Mouse (Mus musculus) cerebellum, postnatal 10 days (tissue): Measurements from ENCODE around the gene Xxylt1.

Experiments used
- DNase-seq, 2 experiments: peaks; one replicate each; pipeline ENCODE4 v3.0.0; 2021; ENCODE audit warnings: mixed read lengths in 2 of 2

The Xxylt1 gene

DNA sequence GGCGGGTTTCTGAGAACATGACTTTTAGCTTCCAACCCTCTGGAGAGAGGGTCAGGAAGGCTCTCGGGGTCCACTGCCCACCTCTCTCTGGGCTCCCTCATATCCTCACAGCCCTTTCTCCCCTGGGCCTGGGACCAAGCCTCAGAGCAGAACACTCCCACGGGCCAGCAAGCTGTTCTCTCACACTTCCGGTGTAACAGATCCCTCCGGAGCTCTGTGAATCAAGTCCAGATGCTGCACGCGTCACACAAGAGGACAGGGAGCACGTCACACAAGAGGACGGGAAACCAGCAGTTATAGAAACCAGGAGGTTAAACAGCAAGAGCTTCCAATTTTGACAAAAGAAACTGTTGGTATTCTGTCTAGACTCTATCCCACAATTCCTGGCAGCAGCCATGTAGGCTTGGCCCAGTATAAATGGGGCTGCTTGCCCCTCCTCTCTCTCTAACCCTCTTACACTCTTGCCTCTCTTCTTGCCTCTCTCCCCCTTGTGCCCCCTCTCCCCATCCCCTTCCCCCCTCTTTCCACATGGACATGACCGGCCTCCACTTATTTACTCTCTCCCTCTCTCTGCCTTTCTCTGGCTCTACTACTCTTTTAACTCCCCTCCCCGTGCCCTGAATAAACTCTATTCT lies 19.9 kb downstream of the Xxylt1 start:
- no peak for DNase-seq

- no peak for DNase-seq
Measured at GRCm38 (mm10) chr16:31060714-31061113, 20.5 kb downstream of the Xxylt1 start.

DNA sequence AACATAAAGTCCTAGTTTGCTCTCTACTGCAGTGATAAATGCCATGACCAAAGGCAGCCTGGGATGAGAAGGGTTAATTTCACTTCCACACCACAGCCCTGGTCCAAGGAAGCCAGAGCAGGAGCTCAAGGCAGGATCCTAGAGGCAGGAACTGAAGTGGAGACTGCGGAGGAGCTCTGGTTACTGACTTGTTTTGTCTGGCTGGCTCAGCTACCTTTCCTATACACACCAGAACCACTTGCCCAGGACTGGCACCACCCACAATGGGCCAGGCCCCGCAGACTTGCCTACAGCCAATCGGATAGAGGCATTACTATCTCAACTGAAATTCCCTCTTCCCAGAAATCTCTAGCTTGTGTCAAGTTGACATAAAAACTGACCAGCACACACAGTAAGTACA lies 21.0 kb downstream of the Xxylt1 start:
- no peak for DNase-seq

DNA sequence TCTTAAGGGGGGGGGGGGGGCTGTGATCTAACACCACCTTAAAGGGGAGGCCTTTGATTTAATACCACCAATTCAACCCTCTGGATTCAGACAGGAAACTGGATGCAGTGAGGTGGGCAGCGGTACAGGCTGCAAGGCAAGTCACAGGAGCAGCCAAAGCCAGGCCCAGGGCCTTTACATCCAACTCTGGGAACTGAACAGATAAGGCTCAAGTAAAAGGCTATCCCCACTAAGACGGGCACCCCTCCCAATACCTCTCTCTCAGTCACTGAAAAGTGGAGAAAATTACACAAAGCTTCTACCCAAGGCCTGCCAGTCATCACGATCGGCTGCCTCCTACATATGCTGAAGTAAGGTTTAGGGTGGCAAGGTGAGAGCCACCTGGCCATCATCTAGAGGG lies 21.5 kb downstream of the Xxylt1 start:
- no peak for DNase-seq

- DNase-seq: no peak
Measured at GRCm38 (mm10) chr16:31052812-31053211, 28.4 kb downstream of the Xxylt1 start.

GRCm38 (mm10) chr16:31052177-31052726 lies 29.0 kb downstream of the Xxylt1 start:
- DNase-seq: no peak

GRCm38 (mm10) chr16:31050701-31051100 lies 30.5 kb downstream of the Xxylt1 start:
- no peak for DNase-seq

DNA sequence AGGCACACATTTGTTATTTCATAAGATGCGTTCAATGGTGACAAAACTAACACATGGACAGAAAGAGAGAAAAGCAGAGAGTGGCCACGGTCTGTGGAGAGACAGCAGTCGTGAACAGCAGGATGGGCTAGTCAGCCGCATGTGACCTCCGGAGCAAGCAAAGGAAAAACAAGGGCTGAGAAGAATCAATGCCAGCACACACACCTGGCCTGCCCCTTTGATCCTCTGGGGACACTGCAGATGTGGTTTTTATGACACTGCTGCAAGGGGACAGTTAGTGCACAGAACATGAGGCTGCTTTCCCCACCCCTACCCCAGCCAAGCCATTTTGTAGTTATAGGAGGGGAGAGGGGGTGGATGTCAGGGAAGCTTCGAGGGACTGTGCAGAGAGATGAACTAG lies 33.0 kb downstream of the Xxylt1 start:
- DNase-seq: no peak

DNA sequence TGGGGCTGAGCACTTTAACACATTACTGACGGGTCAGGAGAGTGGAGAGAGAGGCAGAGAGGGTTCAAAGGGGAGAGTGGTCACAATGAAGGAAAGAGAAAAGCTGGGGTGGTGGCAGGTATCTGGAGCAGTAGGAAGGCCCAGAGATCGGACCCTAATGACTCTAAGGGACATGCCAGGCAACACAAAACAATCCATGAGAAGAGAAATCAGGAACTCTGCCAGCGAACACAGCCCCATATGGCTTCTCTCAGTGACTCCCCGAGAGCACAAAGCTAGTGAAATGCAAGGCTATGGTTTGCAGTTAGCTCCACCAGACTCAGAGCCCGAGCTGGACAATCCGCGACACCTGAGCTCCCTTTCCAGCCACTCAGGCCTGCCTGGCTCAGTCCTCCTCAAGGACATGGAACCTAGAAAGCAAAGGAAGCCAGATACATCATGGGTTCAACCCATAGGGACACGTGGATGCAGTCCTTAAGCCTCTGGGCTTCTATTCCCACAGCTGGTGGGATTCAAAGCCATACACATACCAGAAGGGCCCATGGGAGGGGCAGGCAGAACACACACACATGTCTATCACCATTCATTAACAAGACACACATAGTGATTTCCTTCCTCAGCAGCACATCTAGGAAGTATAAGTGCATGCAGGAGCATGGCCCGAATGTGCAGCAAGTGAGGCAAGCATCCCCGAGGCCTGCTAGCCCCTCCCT lies 33.9 kb downstream of the Xxylt1 start:
- peak; percentile 48 to 50 for DNase-seq

GRCm38 (mm10) chr16:31046217-31046659 lies 35.0 kb downstream of the Xxylt1 start:
- DNase-seq: no peak

GRCm38 (mm10) chr16:31045211-31045610 lies 36.0 kb downstream of the Xxylt1 start:
- no peak for DNase-seq

DNA sequence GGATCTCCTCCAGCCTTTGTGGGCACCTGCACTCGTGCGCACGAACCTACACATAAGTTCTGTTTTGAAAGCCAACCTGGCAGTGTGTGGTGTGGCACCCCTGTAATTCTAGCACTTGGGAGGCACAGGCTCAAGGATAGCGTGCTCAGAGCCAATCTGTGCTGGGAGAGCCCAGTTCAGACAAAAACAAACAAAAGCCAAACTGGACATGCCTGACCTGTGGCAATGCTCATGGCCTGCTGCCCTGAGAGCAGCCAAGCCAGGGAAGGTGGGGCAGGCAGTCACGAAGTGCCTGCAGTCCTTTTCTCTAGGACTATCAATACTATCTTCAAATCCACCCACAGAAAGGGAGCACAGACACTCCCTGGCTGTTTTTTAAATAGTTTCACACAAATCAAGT lies 38.1 kb downstream of the Xxylt1 start:
- DNase-seq: no peak

GRCm38 (mm10) chr16:31041566-31041965 lies 39.7 kb downstream of the Xxylt1 start:
- DNase-seq: no peak

GRCm38 (mm10) chr16:31039803-31040459 lies 41.3 kb downstream of the Xxylt1 start:
- no peak for DNase-seq

GRCm38 (mm10) chr16:31037431-31037830 lies 43.8 kb downstream of the Xxylt1 start:
- DNase-seq: no peak

DNA sequence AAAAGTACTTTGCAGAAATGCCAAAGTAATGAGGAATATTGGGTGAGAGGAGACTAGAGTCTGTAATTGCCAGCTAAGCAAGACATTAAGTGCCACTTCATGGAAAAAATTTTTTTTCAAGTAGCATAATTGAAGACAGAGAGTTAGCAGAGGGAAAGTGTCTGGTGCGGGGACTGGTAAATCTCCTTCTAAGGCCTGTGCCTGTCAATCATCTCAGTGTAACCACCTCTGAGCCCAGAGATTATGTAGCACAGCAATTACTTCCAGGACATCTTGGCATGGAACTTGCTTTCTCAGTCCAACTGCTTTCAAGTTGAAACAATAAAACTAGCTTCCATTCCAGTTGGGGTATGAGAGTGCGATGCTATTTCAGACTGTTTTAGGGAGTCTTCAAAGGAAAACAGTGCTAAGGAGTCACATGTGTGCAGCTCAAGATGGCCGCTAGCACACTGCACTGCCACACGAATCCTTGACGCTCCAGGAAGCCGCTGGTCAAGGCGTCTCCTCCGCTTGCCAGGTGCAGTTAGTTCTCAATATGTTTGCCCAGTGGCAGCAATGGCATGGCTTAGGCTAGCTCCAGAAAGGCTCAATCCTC lies 45.5 kb downstream of the Xxylt1 start:
- no peak for DNase-seq

DNA sequence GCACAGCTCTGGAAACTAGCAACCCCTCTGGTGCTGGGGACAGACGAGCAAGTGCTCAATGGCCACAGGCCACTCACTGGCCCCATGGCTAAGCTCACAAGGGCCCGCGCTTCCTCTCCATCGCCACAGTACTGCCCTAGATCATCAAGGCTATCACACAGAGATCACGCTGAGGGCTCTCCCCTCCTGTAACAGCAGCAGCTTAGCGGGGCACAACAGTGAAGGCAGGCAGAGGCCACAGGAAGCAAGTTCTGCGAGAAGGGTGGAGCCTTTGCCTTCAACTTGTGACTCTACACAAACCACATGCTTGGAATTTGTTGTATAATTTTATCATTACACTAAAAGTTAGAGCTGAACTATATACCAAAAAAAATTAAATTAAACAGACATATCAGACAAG lies 46.0 kb downstream of the Xxylt1 start:
- DNase-seq: no peak

DNA sequence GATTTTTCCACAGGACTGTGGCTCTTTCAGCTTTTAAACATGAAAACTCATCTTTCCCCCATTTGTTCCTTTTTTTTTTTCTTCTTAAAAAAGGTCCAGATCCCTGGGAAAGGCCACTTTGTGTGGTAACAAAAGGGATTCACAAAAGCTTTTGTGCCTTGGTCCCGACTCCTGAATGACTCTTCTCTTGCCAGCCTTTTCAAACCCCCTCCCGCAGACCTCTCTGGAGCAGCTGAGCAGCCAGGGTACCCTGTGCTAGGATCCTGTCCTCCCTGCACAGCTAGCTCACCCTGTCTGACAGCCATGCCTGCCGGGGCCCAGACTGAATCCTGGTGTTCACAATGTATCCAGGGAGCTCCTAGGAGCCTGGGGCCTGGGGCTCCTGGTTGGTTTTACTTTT lies 47.2 kb downstream of the Xxylt1 start:
- no peak for DNase-seq

GRCm38 (mm10) chr16:31029739-31030485 lies 51.3 kb downstream of the Xxylt1 start:
- no peak for DNase-seq

- DNase-seq: no peak
Measured at GRCm38 (mm10) chr16:31027675-31028074, 53.6 kb downstream of the Xxylt1 start.

GRCm38 (mm10) chr16:31025516-31025915 lies 55.7 kb downstream of the Xxylt1 start:
- DNase-seq: no peak

DNA sequence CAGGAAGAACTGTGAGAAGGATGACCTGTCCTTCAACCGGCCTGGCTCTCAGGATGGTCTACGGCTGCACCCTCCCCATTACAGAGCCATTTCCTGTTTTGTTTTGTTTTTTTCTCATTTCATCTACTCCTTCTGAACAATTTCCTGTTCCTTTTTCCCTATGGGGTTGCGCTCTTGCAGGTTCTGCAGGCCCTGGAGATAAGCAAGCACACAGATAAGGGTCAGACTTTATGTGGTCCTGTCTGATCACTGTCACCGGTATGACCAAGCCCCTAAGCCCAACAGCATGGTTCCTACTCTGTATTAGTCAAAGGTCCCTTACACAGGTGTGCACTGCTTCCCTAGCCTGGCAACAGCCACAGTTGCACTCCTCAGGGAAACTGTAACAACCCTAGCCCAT lies 56.2 kb downstream of the Xxylt1 start:
- no peak for DNase-seq

- DNase-seq: no peak
Measured at GRCm38 (mm10) chr16:31024221-31024620, 57.0 kb downstream of the Xxylt1 start.
